Mouse (Mus musculus) colon, adult 2 months (tissue): ENCODE measurements around the gene Olfr506. TPM values are rescaled to one million over a fixed set of nuclear protein-coding genes. Genes with fewer than 3 reads are reported as not detected.

Experiments used
- polyA plus RNA-seq: library from polyadenylated mRNA; depleted of rRNA; stranded (reverse); fragments of >200 nt; gene quantifications from 2 replicates; pipeline ENCODE4 v1.2.3, GENCODE M21; 2012; rRNA removed

Olfr506 gene
- not detected in 2 replicates for polyA plus RNA-seq

DNA sequence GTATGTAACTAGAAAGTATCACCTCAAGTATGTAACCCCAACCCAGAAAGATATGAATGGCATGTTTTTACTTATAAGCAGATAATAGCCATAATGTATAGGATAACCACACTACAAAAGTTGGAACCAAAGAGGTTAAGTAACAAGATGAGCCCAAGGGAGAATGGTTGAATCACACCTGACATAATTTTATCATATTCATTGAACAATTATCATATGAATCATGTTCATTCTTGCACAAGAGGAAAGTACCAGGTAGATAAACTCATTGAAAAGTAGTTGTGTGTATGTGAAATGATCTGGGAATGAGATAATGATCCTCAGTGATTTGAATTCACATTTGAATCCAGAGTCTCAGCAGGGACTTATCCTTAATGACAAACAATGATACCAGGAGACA, at the start of gene Olfr506:
Gene Olfr506, plus strand, starts transcription at position 301 of the 400 bp plus-strand sequence.

GRCm38 (mm10) chr7:108565693-108566092, 44.9 kb upstream of the Olfr506 start, which contains the start of gene Olfr504:
Gene Olfr504, minus strand, starts transcription at chr7:108565793.

DNA sequence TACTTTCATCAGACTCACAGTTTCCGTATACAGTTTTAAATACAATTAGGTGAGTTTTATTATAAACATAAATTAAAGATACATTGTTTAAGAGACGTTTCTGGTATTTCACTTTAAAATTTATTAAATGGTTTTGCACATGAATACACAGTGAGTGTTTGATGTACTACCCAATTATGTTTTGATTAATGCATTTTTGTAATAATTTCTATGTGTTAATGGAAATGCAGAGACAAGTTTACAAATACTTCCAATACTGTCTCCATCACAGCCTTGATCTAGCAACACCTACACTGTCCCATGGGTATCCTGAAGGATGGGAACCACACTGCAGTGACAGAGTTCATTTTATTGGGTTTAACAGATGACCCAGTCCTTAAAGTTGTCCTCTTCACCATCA, 10.9 kb downstream of the Olfr506 start, which contains the start of gene Olfr507:
Gene Olfr507, plus strand, starts transcription at position 301 of the 400 bp plus-strand sequence.

GRCm38 (mm10) chr7:108629694-108630093, 19.1 kb downstream of the Olfr506 start, which contains the start of gene Olfr508:
Gene Olfr508, plus strand, starts transcription at chr7:108629994.

GRCm38 (mm10) chr7:108651806-108652205, 41.2 kb downstream of the Olfr506 start, which contains the start of gene Olfr509:
Gene Olfr509, minus strand, starts transcription at chr7:108651906.

Other genes with a start within 250 kb of the Olfr506 start
- not detected in 2 replicates for gene Olfr494, start 245.5 kb upstream of the Olfr506 start, polyA plus RNA-seq
- gene Olfr495, start 217.6 kb upstream of the Olfr506 start, polyA plus RNA-seq = not detected in 2 replicates
- gene Olfr497, start 190.4 kb upstream of the Olfr506 start, polyA plus RNA-seq = not detected in 2 replicates
- gene Olfr498, start 145.5 kb upstream of the Olfr506 start, polyA plus RNA-seq = not detected in 2 replicates
- not detected in 2 replicates for gene Olfr502, start 85.7 kb upstream of the Olfr506 start, polyA plus RNA-seq
- gene Olfr503, start 66.3 kb upstream of the Olfr506 start, polyA plus RNA-seq = not detected in 2 replicates
- not detected in 2 replicates for gene Olfr504, start 45.0 kb upstream of the Olfr506 start, polyA plus RNA-seq
- not detected in 2 replicates for gene Olfr507, start 11.0 kb downstream of the Olfr506 start, polyA plus RNA-seq
- not detected in 2 replicates for gene Olfr508, start 19.2 kb downstream of the Olfr506 start, polyA plus RNA-seq
- not detected in 2 replicates for gene Olfr509, start 41.1 kb downstream of the Olfr506 start, polyA plus RNA-seq
- not detected in 2 replicates for gene Olfr510, start 55.6 kb downstream of the Olfr506 start, polyA plus RNA-seq
- gene Olfr512, start 102.5 kb downstream of the Olfr506 start, polyA plus RNA-seq = not detected in 2 replicates
- gene Olfr513, start 140.2 kb downstream of the Olfr506 start, polyA plus RNA-seq = not detected in 2 replicates
- not detected in 2 replicates for gene Olfr514, start 215.2 kb downstream of the Olfr506 start, polyA plus RNA-seq
- not detected in 2 replicates for gene Olfr516, start 239.7 kb downstream of the Olfr506 start, polyA plus RNA-seq